Mouse (Mus musculus): ENCODE measurements at regions not wholly inside any gene's neighbourhood (a gene's known extent, or its start where the extent isn't known, plus 50 kb on each side); places are given as distances from the start of the nearest gene placed in this dataset.
"Not testable (repeated sequence)": the region's sequence is repeated elsewhere in the genome, so short reads cannot be mapped to it uniquely, and the experiment has no call there.

GRCm38 (mm10) chr6:140869523-140869922 lies 140.4 kb downstream of the Gm11077 start:
- 92% methylated on average over 11 of the region's 16 CpGs for WGBS
- not testable (repeated sequence) for H3K36me3 ChIP-seq; ATAC-seq (ENCODE audit: low FRiP score, low read depth); H3K9ac ChIP-seq; H3K27me3 ChIP-seq; H3K9me3 ChIP-seq; H3K4me1 ChIP-seq (replicated peaks); H3K27ac ChIP-seq (replicated peaks); H3K4me2 ChIP-seq; H3K4me3 ChIP-seq

- Histone ChIP-seq H3K27ac (replicated peaks) (no peak overlapping the region), H3K4me1 (replicated peaks) (no peaks in the 10 kb centered on the region), H3K27me3 (no peaks in the 10 kb centered on the region), H3K9me3 (no peaks in the 10 kb centered on the region), H3K4me3 (no peak overlapping the region), H3K4me2 (no peak overlapping the region), H3K9ac (no peak overlapping the region), H3K36me3 (no peaks in the 10 kb centered on the region)
- no peak for ATAC-seq (ENCODE audit: low FRiP score, low read depth)
- WGBS: 71% methylated on average over 3 of the region's 3 CpGs
These were observed 145.7 kb downstream of the Gm11077 start for GRCm38 (mm10) chr6:140874831-140875230.

- H3K4me3 ChIP-seq: no peak overlapping the region
- H3K27me3 ChIP-seq: no peaks in the 10 kb centered on the region
- no peaks in the 10 kb centered on the region for H3K36me3 ChIP-seq
- H3K27ac ChIP-seq (replicated peaks): no peak overlapping the region
- H3K9ac ChIP-seq: no peak overlapping the region
- H3K9me3 ChIP-seq: no peaks in the 10 kb centered on the region
- no peaks in the 10 kb centered on the region for H3K4me1 ChIP-seq (replicated peaks)
- no peak for ATAC-seq (ENCODE audit: low FRiP score, low read depth)
- no peak overlapping the region for H3K4me2 ChIP-seq
These were observed 154.6 kb downstream of the Gm11077 start for GRCm38 (mm10) chr6:140883651-140884050.

GRCm38 (mm10) chr6:140888610-140889009 lies 159.5 kb downstream of the Gm11077 start:
- ATAC-seq (ENCODE audit: low FRiP score, low read depth): peak; percentile 82

GRCm38 (mm10) chr6:140890060-140890459 lies 161.0 kb downstream of the Gm11077 start:
- Histone ChIP-seq H3K9ac (no peak overlapping the region), H3K4me2 (no peak overlapping the region), H3K4me1 (replicated peaks) (no peaks in the 10 kb centered on the region; the same call in 1 of the 2 replicates), H3K36me3 (no peaks in the 10 kb centered on the region), H3K27me3 (no peaks in the 10 kb centered on the region), H3K4me3 (no peak overlapping the region), H3K9me3 (no peaks in the 10 kb centered on the region), H3K27ac (replicated peaks) (no peak overlapping the region)
- 65% methylated on average over 5 of the region's 5 CpGs for WGBS
- ATAC-seq (ENCODE audit: low FRiP score, low read depth): 0 out of 2 replicates have a peak, but pooled peaks have one; percentile 40

More at GRCm38 (mm10) chr6:140888610-140889009, 159.5 kb downstream of the Gm11077 start:
- H3K9ac ChIP-seq: no peak overlapping the region
- no peak overlapping the region for H3K27ac ChIP-seq (replicated peaks)
- H3K4me2 ChIP-seq: peak overlapping the region; percentile 14; the same call in 1 of the 2 replicates
- H3K9me3 ChIP-seq: no peaks in the 10 kb centered on the region
- H3K27me3 ChIP-seq: no peaks in the 10 kb centered on the region
- 61% methylated on average over 11 of the region's 11 CpGs for WGBS
- H3K36me3 ChIP-seq: no peaks in the 10 kb centered on the region
- H3K4me3 ChIP-seq: no peak overlapping the region
- H3K4me1 ChIP-seq (replicated peaks): no peaks in the 10 kb centered on the region

GRCm38 (mm10) chr6:140890591-140890990 lies 161.5 kb downstream of the Gm11077 start:
- Histone ChIP-seq H3K27me3 (no peaks in the 10 kb centered on the region), H3K4me1 (replicated peaks) (no peaks in the 10 kb centered on the region; the same call in 1 of the 2 replicates), H3K27ac (replicated peaks) (no peak overlapping the region), H3K9ac (no peak overlapping the region), H3K9me3 (no peaks in the 10 kb centered on the region), H3K4me2 (no peak overlapping the region), H3K36me3 (no peaks in the 10 kb centered on the region), H3K4me3 (no peak overlapping the region)
- 65% methylated on average over 2 of the region's 2 CpGs for WGBS
- ATAC-seq (ENCODE audit: low FRiP score, low read depth): no peak

GRCm38 (mm10) chr6:140894467-140894866 lies 165.4 kb downstream of the Gm11077 start:
- H3K27me3 ChIP-seq: no peaks in the 10 kb centered on the region
- peaks cover 3% of the 10 kb centered on the region; the same call in 1 of the 2 replicates for H3K4me1 ChIP-seq (replicated peaks)
- H3K36me3 ChIP-seq: no peaks in the 10 kb centered on the region
- no peak overlapping the region for H3K4me3 ChIP-seq
- H3K9me3 ChIP-seq: no peaks in the 10 kb centered on the region
- WGBS: 43% methylated on average over 11 of the region's 11 CpGs
- ATAC-seq (ENCODE audit: low FRiP score, low read depth): no peak
- no peak overlapping the region for H3K27ac ChIP-seq (replicated peaks)
- no peak overlapping the region for H3K9ac ChIP-seq
- H3K4me2 ChIP-seq: no peak overlapping the region

- Histone ChIP-seq H3K4me1 (replicated peaks) (peaks cover 3% of the 10 kb centered on the region; the same call in 1 of the 2 replicates), H3K9ac (no peak overlapping the region), H3K27me3 (no peaks in the 10 kb centered on the region), H3K27ac (replicated peaks) (no peak overlapping the region), H3K4me2 (no peak overlapping the region), H3K4me3 (no peak overlapping the region), H3K9me3 (no peaks in the 10 kb centered on the region), H3K36me3 (no peaks in the 10 kb centered on the region)
- ATAC-seq (ENCODE audit: low FRiP score, low read depth): no peak
- WGBS: 60% methylated on average over 2 of the region's 2 CpGs
These were observed 166.4 kb downstream of the Gm11077 start for GRCm38 (mm10) chr6:140895441-140895840.

- Histone ChIP-seq H3K4me2 (no peak overlapping the region), H3K4me3 (no peak overlapping the region), H3K9ac (no peak overlapping the region), H3K9me3 (no peaks in the 10 kb centered on the region), H3K27me3 (no peaks in the 10 kb centered on the region), H3K27ac (replicated peaks) (no peak overlapping the region), H3K4me1 (replicated peaks) (peaks cover 3% of the 10 kb centered on the region; the same call in 1 of the 2 replicates), H3K36me3 (no peaks in the 10 kb centered on the region)
- no peak for ATAC-seq (ENCODE audit: low FRiP score, low read depth)
- 27% methylated on average over 8 of the region's 8 CpGs for WGBS
These were observed 168.0 kb downstream of the Gm11077 start for GRCm38 (mm10) chr6:140897111-140897510.

- ATAC-seq (ENCODE audit: low FRiP score, low read depth): no peak
- no peak overlapping the region for H3K27ac ChIP-seq (replicated peaks)
- H3K4me2 ChIP-seq: no peak overlapping the region
- H3K9me3 ChIP-seq: no peaks in the 10 kb centered on the region
- H3K27me3 ChIP-seq: no peaks in the 10 kb centered on the region
- no peak overlapping the region for H3K4me3 ChIP-seq
- no peaks in the 10 kb centered on the region for H3K36me3 ChIP-seq
- H3K9ac ChIP-seq: no peak overlapping the region
- 0 out of 2 replicates have a peak, but pooled peaks cover 3% of the 10 kb centered on the region for H3K4me1 ChIP-seq (replicated peaks)
- WGBS: 49% methylated on average over 12 of the region's 12 CpGs
These were observed 195.4 kb downstream of the Gm11077 start for GRCm38 (mm10) chr6:140924319-140924981.

GRCm38 (mm10) chr6:140927616-140928015 lies 198.5 kb downstream of the Gm11077 start:
- Histone ChIP-seq H3K4me2 (no peak overlapping the region), H3K9ac (no peak overlapping the region), H3K36me3 (no peaks in the 10 kb centered on the region), H3K4me1 (replicated peaks) (0 out of 2 replicates have a peak, but pooled peaks cover 3% of the 10 kb centered on the region), H3K9me3 (no peaks in the 10 kb centered on the region), H3K4me3 (no peak overlapping the region), H3K27ac (replicated peaks) (no peak overlapping the region), H3K27me3 (no peaks in the 10 kb centered on the region)
- WGBS: 92% methylated on average over 3 of the region's 3 CpGs
- ATAC-seq (ENCODE audit: low FRiP score, low read depth): no peak

GRCm38 (mm10) chr6:140934286-140934685 lies 205.2 kb downstream of the Gm11077 start:
- H3K9ac ChIP-seq: no peak overlapping the region
- H3K4me1 ChIP-seq (replicated peaks): no peaks in the 10 kb centered on the region
- H3K4me3 ChIP-seq: no peak overlapping the region
- H3K27me3 ChIP-seq: no peaks in the 10 kb centered on the region
- H3K4me2 ChIP-seq: no peak overlapping the region
- H3K27ac ChIP-seq (replicated peaks): no peak overlapping the region
- no peak for ATAC-seq (ENCODE audit: low FRiP score, low read depth)
- H3K36me3 ChIP-seq: no peaks in the 10 kb centered on the region
- no peaks in the 10 kb centered on the region for H3K9me3 ChIP-seq
- WGBS: 63% methylated on average over 6 of the region's 6 CpGs

- Histone ChIP-seq H3K4me3 (no peak overlapping the region), H3K36me3 (no peaks in the 10 kb centered on the region), H3K9me3 (no peaks in the 10 kb centered on the region), H3K27me3 (no peaks in the 10 kb centered on the region), H3K4me2 (no peak overlapping the region), H3K27ac (replicated peaks) (no peak overlapping the region), H3K4me1 (replicated peaks) (no peaks in the 10 kb centered on the region), H3K9ac (no peak overlapping the region)
- 80% methylated on average over 1 of the region's 1 CpGs for WGBS
- no peak for ATAC-seq (ENCODE audit: low FRiP score, low read depth)
These were observed 208.9 kb downstream of the Gm11077 start for GRCm38 (mm10) chr6:140938025-140938424.
